In genomic region chr11:57105683-57106082, GRCm38 (mm10) we compare ENCODE assay signal across 29 mouse cellular contexts.
A peak's percentile ranks its signal among the peaks of the same experiment; 100 is the strongest.
DNase-seq lines count a peak whose midpoint lies in the region; ATAC-seq and TF ChIP-seq lines count a peak whose summit lies in the region.
"Had no signal": no experiment of that assay in that cellular context is flagged by ENCODE, and none has a peak within 500 bp of the region (broad histone marks: within the 10 kb centered on the region; RNA-seq: fewer than 3 reads in every experiment).

No protein-coding gene starts in this region.

- DNase-seq in embryo, embryonic 10.5 days (ENCODE audit: low spot score): peak; percentile 15
- no peak for DNase-seq in embryo, embryonic 9.5 days (ENCODE audit: extremely low spot score)
- DNase-seq in layer of hippocampus, adult 2 months (ENCODE audit: low spot score in 2 of 2): no peak
- no peak for DNase-seq in layer of hippocampus, adult 11-12 months (ENCODE audit: low spot score)
- DNase-seq in embryonic facial prominence, embryonic 11.5 days (ENCODE audit: low spot score): peak; percentile 19
- no peak for DNase-seq in lung, postnatal 10 days
- DNase-seq in thymus, postnatal 10 days (ENCODE audit: low spot score in 2 of 2): no peak
- DNase-seq in c-Kit-positive CD71-positive TER-119-positive erythroid progenitor cells, embryonic 14.5 days (ENCODE audit: low spot score): no peak
- DNase-seq: adrenal gland, postnatal 10 days; adrenal gland, postnatal 36 days; cerebellum, adult 18-20 months; cerebellum, adult 9-11 months; cerebellum, postnatal 25 days; embryo, embryonic 11 days; forebrain, postnatal 0 days; gastrocnemius, postnatal 10 days; gastrocnemius, postnatal 36 days; heart, postnatal 10 days; heart, postnatal 36 days; kidney, adult 11 months had no signal

- no peaks in the 10 kb centered on the region for H3K4me1 ChIP-seq in embryonic facial prominence, embryonic 11.5 days (ENCODE audit: control insufficient read depth, insufficient read depth, low read length)
- H3K4me1 ChIP-seq: embryonic facial prominence, embryonic 13.5 days; heart, embryonic 15.5 days; hindbrain, embryonic 10.5 days; hindbrain, embryonic 13.5 days; intestine, embryonic 15.5 days had no signal

- TF ChIP-seq CTCF in layer of hippocampus, adult 2 months (conservative IDR thresholded peaks at IDR 0.05): no peak

- no peak overlapping the region for H3K9ac ChIP-seq in embryonic facial prominence, embryonic 11.5 days (replicated peaks; ENCODE audit: low read length)
- H3K9ac ChIP-seq: embryonic facial prominence, embryonic 13.5 days; forebrain, postnatal 0 days; heart, embryonic 15.5 days; hindbrain, embryonic 13.5 days; intestine, embryonic 15.5 days had no signal

- no peak overlapping the region for H3K4me2 ChIP-seq in embryonic facial prominence, embryonic 11.5 days (ENCODE audit: low read depth, low read length)
- H3K4me2 ChIP-seq: embryonic facial prominence, embryonic 13.5 days; heart, embryonic 11.5 days; heart, embryonic 15.5 days; hindbrain, embryonic 13.5 days; intestine, embryonic 15.5 days had no signal

- ATAC-seq in embryonic facial prominence, embryonic 11.5 days (replicated peaks; ENCODE audit: insufficient number of reproducible peaks, low FRiP score, low TSS enrichment, low read depth): no peak
- ATAC-seq: forebrain, embryonic 14.5 days; forebrain, postnatal 0 days; hindbrain, embryonic 16.5 days; intestine, embryonic 15.5 days; Patski had no signal

- WGBS in embryonic facial prominence, embryonic 11.5 days: 46% methylated on average over 3 of the region's 3 CpGs

- no peak overlapping the region for H3K4me3 ChIP-seq in layer of hippocampus, adult 2 months
- no peak overlapping the region for H3K4me3 ChIP-seq in embryonic facial prominence, embryonic 11.5 days (ENCODE audit: low read depth, low read length)
- H3K4me3 ChIP-seq: embryonic facial prominence, embryonic 13.5 days; heart, embryonic 15.5 days; hindbrain, embryonic 10.5 days; hindbrain, embryonic 13.5 days; intestine, embryonic 15.5 days had no signal

- H3K36me3 ChIP-seq in embryonic facial prominence, embryonic 11.5 days (replicated peaks; ENCODE audit: control insufficient read depth, insufficient read depth, low read depth, low read length): no peaks in the 10 kb centered on the region
- H3K36me3 ChIP-seq: embryonic facial prominence, embryonic 13.5 days; heart, embryonic 15.5 days; hindbrain, embryonic 10.5 days; hindbrain, embryonic 13.5 days; intestine, embryonic 15.5 days had no signal

- H3K27me3 ChIP-seq in embryonic facial prominence, embryonic 11.5 days (ENCODE audit: control insufficient read depth, insufficient read depth, low read length): no peaks in the 10 kb centered on the region
- H3K27me3 ChIP-seq: embryonic facial prominence, embryonic 13.5 days; heart, embryonic 15.5 days; hindbrain, embryonic 13.5 days; intestine, embryonic 15.5 days; Patski had no signal

- no peaks in the 10 kb centered on the region for H3K9me3 ChIP-seq in embryonic facial prominence, embryonic 11.5 days (replicated peaks; ENCODE audit: control insufficient read depth, low read length)
- H3K9me3 ChIP-seq: embryonic facial prominence, embryonic 13.5 days; heart, embryonic 15.5 days; hindbrain, embryonic 10.5 days; hindbrain, embryonic 13.5 days; intestine, embryonic 15.5 days had no signal

- peak overlapping the region; percentile 61 for H3K27ac ChIP-seq in layer of hippocampus, adult 2 months
- H3K27ac ChIP-seq in embryonic facial prominence, embryonic 11.5 days (replicated peaks; ENCODE audit: low read depth, low read length): no peak overlapping the region
- H3K27ac ChIP-seq: embryonic facial prominence, embryonic 13.5 days; heart, embryonic 15.5 days; hindbrain, embryonic 10.5 days; hindbrain, embryonic 13.5 days; intestine, embryonic 15.5 days had no signal

Comparison
In these comparisons a context has a peak if more than half of its experiments do, and no peak if none do; other contexts are left out.
1. DNase-seq: peak in embryo, embryonic 10.5 days (single experiment) and embryonic facial prominence, embryonic 11.5 days (single experiment); none in embryo, embryonic 9.5 days (single experiment), layer of hippocampus, adult 2 months (0 of 2), layer of hippocampus, adult 11-12 months (single experiment), lung, postnatal 10 days (single experiment), thymus, postnatal 10 days (0 of 2) and c-Kit-positive CD71-positive TER-119-positive erythroid progenitor cells, embryonic 14.5 days (single experiment).